Mouse (Mus musculus): ENCODE measurements around the gene Dicer1.

- TF ChIP-seq POLR2A (IDR thresholded peaks at IDR 0.05; ENCODE audit: low read depth, low read length) (no peak), CTCF (IDR thresholded peaks at IDR 0.05; ENCODE audit: extremely low read depth, insufficient read length, insufficient replicate concordance, low read depth, low read length) (no peak)
Measured at GRCm38 (mm10) chr12:104672406-104672805, 79.3 kb downstream of the Dicer1 start.
